Mouse (Mus musculus) adrenal gland, postnatal 14 days (tissue): ENCODE data around the gene Fam53b. TPM values are rescaled to one million over a fixed set of nuclear protein-coding genes. Genes with fewer than 3 reads are reported as not detected.

Experiments used
- DNase-seq: peaks from one replicate; pipeline ENCODE4 v3.0.0; 2021; ENCODE audit warnings: mixed read lengths
- total RNA-seq: library from RNA; stranded (reverse); gene quantifications from 2 replicates; pipeline ENCODE4 v1.2.3, GENCODE M21; 2021

Fam53b gene
- total RNA-seq, 1 experiment from 2014 or later: 65.8 TPM

DNA sequence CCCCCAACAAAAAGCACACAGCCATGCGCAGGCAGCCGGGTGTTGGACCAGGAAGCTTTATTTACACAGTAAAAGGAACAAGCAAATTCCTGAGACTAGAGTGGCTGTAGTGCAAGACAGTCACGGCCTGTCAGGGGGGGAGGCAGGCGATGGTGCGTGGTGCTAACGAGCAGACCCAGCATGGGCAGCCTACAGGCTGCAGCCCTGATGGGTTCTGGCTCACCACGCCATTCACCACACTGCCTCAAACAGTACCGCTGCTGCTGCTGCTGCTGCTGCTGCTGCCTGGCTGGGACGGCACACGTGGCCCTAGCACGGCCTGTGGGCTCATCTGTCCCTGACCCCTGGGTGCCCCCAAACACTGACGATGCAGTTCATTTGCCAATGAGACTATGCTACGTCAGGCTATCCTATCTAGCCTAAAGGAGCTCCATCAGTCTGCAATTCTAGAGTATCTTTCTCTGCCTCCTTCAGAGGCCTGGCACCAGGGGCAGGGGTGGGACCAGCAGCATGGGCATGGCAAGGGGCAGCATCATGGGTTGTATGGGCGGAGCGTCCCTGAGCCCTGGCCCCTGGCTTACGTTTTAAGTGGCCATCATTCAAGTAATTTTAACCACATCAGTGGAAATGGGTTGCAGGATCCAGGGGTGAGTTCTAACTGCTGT, 101.5 kb downstream of the Fam53b start:
- DNase-seq: peak; percentile 53

DNA sequence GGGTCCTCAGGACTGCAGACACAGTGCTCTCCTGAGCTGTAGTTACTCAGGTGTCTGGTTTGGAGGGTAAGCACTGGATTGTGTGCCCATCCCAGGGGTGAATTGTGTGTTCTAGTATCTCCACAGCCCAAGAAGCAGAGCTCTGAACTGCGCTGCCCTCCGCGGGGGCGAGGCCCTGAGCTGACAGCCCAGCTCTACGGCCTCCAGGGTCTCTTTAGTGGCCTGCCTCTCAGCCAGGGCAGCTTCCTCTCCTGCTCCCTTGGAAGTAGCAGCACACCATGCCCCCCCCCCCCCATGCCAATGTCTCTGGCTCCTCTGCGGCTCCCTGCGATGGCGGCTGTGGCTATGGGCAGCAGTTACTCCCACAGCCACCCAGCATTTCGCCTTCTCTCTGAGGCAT, 102.1 kb downstream of the Fam53b start:
- DNase-seq: no peak

DNA sequence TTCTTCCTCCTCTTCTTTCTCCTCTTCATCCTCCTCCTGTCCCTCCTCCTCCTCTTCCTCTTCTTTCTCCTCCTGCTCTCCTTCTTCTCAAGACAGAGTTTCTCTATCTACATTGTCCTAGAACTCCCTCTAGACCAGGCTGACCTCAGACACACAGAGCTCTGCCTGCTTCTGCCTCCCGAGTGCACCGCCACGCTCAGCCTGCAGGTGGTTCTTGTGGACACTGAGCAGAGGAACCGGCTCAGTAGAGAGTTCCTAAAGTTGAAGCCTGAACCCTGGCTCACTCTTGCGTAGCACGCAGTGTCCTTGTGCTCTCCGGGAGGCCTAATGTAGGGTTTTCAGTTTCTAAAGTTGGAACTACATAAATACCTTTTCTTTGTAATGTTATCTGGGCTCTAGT, 108.6 kb downstream of the Fam53b start:
- no peak for DNase-seq

DNA sequence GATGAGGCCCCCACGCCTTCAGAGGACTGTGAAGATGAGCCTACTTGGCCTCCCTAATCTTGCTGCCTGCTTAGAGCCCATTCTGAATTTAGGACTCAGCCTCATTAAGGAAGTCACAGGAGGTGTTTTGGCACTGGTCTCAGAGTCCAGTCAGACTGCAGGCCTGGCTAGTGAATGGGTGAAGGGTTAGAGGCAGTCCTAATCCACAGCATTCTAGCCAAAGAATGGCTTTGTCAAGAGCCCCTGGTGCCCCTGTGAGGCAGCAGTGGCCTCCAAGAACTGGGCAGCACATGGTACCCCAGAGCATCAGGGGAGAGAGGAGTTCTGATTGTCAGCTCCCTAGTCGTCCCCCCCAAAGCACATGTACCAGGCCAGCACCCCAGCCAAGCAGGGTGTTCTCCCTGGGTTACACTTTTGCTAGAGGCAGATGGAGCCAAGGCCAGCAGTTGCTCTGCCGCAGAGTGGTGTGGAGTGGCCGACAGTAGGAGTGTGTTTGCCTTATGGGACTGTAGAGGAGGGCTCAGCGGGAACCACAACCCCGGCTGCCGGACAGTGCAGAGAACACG, 109.3 kb downstream of the Fam53b start:
- DNase-seq: no peak

DNA sequence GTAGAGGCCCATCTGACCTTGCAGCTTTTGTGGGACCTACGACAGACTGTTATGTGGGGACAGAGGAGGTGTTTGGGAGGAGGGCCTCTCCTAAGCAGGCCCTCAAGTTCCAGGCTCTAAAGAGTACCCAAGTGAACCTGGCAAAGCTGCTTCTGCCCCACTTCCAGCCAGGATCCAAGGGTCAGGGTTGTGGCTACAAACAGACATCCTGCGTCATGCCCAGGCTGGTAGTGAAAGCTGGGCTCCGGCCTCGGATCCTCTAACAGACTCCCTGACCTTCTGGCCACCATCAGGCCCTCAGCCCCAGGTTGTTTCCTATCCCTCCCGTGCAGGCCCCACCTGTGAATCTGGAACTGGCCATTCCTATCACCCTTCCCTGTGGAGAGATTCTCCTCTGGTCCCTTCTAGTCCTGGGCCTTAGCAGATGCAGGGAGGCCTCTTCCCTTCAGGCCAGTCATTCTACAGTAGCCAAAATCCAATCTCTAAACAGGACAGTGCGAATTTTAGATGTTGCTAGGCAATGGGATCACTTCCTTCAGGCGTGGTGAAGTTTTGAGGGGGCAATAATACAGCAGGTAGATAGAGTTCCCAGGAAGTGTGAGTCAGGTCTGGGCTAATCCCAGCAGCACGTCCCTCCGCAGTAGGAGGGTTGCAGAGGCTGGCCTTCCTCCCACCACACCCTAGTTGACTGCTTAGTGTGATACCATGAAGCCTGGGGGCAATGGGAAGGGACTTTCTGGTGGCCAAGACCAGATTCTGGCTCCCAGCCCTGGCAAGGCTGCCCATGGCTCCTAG, 110.0 kb downstream of the Fam53b start:
- no peak for DNase-seq

DNA sequence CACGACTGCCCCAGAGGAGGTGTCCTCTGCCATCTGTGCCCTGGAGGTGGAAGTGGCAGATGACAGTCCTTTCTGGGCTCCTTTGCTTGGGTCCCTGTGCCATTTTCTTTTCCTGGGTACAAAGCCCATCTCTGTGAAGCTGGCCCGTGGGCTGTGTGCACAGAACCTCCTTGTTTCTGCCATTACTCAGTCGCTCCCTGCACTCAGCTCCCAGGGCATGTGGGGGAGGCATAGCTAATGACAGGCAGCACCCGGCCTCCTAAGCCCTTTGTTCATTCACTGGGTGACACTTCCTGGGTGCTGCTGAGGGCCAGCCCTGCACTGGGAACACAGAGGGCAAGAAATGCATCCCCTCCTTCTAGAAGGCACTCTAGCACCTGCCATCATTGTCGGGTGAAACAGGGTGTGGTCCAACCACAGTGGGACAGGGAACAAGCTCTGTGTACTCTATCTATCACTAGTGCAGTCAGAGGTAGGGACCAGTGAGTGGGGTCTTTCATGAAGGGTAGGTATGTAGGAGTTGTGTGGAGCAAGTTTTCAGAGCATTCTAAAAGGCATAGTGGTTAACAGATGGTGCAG, 111.1 kb downstream of the Fam53b start:
- no peak for DNase-seq

DNA sequence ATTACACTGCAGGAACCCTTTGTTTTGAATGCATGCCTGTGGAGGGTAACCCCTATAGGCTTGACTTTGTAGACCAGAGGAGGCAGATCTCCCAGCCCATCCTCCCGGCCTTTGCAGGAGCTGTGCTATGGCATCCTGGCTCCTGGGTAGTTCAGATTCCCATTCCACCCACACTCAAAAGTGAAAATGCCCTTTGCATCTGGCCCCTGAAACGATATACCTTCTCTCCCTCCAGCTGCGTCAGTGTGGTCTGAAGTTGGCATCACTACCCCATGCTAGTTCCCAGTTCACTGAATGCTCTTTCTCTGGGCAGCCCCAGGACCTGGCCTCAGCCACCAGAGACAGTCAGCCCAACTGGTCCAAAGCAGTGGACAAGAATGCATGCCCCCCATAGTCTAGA, 111.7 kb downstream of the Fam53b start:
- DNase-seq: no peak

DNA sequence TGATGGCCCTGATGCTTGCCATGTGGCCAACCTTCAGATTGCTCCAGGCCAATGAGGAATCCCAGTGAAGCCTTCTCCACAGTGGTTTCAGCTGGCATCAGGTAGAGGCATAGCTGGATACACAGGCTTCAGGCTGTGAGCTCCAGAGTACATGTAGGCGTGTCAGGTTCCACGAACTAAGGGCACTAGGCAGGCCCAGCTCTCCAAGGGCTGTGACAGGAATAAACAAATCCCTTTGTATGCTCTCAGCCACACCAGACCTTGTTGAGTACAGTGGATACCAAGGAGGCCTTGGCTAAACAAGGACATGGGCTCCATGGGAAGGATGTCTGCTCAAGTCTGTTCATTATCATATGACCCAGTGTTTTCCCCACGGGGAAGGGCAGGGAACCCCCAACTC, 112.3 kb downstream of the Fam53b start:
- no peak for DNase-seq

DNA sequence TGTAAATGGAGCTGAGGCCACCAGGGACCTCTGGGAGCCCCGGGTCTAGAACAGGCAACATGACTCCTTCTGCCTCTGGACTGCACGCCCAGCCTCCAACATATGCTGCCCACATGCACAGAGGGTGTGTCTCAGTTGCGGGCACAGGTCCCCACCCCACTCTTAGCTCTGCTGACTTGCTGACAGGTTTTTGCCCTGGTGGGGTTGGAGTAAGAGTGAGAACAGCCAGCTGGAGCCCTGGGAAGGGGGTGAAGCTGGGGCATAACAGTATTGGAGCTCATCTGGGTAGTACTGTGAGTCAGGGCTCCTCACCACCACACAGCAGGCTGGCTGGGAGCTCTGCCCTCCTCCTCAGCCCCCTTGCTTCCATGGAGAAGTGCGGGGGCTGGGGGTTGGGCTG, 113.6 kb downstream of the Fam53b start:
- DNase-seq: no peak

DNA sequence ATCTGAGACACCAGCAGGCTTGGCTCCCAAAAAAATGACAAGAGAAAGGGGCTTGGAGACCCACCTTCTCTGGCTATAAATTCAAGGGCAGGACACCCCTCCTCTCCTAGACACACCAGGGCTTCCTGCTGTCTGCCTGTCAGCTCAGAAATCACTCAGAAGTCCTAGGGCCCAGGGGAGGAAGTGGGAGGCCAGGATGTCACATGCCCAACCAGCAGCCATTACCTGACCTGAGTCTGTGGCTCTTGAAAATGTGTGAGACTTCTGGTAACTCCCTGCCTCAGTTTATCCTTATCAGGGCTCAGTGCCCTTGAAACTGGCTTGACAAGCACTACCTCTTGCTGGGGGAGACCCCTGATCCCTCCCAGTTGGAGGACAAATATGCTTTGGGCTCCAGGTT, 114.0 kb downstream of the Fam53b start:
- DNase-seq: no peak

DNA sequence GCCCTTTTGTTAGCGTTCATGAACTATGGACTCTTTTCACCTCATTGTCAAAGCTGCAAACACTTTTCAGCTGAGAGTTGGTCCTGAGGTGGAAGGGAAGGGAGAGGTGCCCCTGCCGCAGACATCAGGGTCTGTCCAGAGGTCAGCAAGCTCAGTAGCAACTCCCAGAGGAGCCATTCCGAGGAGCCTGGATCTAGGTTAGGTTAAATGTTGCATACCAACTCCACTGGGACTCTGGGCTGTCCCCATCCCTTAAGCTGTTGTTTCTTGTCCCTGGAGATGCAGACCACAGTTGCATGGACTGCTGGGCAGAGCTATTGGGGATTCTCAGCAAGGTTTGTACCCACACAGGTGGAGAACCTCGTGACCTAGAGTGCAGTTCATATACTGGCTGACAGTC, 114.5 kb downstream of the Fam53b start:
- peak; percentile 51 for DNase-seq

DNA sequence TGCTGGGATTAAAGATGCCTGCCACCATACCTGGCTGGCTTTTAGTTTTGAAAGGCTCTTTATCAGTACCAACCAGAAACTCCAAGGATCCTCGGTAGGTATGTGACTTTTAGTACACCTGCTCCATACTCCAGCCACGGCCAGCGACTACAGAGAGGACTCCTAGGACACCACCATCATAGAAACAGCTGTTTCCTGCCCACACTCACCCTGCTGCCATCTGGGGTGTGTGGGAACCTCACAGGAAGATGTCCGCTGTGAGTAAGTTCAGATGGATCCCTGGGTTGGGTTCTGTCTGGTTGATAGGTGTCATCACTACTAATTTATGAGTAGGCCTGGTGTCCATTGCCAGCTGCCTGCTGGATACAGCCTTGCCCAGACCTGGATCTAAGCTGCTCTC, 114.9 kb downstream of the Fam53b start:
- no peak for DNase-seq

DNA sequence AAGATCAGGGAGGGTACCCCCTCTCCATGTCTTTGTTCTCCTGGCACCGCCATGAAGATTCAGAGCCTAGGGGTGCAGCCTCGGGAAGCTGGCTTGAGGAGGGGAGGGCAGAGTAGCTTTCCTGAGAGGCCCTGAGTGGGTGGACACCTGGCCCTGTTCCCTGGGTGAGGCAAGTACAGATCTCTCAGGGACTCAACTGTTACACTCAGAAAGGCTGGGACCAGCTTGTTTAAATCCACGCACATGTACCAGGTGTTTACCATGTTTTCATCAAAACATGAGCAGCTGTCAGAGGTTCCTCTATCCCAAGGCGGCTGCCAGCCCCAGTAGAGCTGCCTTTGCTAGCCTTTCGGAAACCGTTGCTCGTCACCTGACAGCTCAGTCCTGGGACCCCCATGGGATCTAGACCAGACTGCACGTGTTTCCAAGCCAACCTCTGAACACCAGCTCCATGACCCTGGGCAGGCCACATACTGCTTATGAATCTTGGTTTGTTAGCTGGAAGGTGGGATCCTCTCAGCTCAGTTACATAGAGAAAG, 116.4 kb downstream of the Fam53b start:
- DNase-seq: no peak

DNA sequence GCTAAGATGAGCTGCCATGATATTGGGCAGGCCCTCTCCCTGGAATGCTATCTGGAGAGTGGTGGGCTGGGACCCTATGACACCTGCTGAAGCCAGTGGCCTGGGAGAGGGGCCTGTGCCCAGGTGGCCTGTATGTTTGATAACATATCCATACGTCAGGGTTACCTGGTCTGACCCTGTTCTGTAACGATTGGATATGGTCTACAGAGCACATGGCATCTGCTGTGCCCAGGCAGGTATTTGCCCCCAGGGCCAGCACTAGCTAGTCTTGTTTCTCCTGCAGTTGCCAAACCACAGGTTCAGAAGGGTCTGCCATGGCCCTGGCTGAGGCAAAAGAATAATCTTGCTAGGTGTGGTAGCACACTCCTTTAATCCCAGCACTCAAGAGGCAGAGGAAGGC, 120.1 kb downstream of the Fam53b start:
- no peak for DNase-seq

DNA sequence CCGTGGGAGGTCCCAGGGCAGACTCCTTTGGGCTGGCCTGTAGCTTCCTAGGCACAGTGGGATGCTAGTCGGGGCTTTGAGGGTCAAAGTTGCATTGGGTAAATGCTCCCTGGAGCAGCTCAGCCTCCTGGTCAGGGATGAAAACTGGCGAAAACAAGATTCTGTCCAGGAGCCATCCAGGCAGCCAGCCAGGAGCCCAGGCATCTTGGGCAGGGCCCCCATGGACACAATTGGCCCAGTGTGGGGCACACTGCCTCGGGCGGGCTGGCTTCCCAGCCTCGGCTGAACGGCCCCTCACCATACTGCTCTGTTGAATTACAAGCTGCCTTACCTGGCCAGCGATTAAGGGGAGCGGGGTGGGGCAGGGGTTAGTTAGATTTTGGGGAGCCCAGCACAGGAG, 121.0 kb downstream of the Fam53b start:
- peak; percentile 48 for DNase-seq

DNA sequence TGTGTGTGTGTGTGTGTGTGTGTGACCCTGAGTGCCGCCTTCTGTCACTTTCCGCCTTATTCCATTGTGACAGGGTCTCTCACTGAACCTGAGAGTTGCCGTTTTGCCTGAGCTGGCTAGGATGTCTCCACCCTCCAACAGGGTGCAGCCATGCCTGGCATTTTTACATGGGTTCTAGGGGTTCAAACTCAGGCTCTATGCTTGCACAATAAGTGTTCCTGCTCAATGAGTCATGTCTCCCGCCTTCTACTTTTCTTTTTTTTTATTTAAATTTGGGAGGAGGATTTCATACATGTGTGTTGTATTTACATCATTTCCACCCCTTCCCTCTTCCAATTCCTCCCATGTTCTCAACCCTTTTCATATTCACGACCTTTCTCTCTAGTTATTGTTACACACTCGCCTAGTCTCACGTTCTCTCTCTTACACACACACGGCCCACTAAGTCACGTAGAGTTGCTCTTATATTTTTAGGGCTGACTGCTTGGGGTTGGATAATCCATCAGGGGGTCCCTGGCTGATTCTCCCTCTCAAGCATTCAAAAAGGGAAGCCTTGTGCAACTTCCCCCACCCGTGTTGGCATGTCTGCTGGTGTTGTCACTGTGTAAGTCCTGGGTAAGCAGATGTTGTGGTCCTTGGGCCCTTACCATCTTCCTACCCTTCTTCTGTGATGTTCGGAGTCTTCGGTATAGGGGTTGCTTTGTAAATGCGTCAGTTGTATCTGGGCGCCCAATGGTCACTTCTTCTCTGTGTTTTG, 122.8 kb downstream of the Fam53b start:
- no peak for DNase-seq

DNA sequence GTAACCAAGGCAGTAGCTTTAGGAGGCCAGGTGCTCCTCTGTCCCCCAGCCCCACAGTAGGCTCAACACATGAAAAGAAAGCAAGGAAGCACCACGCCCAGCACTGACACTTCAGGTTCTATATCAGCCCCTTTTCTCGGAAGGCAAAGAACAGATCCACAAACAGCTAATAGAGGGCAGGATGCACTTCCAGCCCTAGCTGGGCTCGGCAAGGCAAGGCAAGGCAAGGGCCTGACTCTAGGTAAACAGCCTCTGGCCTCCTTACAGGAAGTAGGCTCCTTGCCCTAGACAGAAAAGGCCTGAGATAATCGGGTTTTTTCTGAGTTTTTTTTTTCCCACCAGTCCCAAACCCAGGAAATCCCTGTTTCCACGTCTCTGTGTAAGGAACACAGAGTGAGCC, 124.0 kb downstream of the Fam53b start:
- no peak for DNase-seq

DNA sequence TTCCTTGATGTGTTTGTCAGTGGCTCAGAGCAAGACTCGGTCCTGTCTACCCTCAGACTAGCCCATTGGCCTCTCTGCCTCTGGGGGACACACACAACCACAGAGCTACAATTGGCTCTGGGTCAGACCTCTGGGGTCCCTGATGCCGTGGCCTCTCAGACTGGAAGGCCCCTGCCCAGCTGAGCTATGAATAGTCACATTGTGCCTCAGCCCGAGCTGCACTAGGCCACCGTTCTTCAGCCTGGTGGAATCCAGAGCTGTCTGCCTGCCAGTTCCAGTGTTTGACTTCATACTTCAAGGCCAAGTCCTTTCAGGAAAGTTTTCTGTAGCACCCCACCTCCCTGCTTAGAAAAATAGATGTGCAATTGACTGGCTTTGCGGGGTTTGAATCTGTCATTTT, 125.0 kb downstream of the Fam53b start:
- no peak for DNase-seq

DNA sequence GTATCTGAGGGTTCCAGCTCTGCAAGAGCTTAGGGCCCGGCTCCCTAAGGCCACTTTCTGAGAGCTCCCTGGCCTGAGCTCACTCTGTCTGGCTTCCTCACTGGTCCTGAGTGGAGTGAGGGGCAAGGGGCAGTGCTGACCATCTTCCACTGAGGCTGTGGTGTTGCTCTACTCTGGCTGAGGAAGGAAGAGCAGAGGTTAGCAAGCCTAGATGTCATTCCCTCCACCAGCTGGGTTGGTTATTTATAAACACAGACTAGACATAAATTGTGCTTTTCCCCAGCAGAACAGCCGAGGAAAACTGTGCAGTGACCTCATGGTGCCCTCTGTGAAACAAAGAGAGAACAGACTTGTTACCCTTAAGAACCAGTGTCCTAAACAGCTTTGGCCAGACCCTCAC, 125.8 kb downstream of the Fam53b start:
- DNase-seq: no peak

DNA sequence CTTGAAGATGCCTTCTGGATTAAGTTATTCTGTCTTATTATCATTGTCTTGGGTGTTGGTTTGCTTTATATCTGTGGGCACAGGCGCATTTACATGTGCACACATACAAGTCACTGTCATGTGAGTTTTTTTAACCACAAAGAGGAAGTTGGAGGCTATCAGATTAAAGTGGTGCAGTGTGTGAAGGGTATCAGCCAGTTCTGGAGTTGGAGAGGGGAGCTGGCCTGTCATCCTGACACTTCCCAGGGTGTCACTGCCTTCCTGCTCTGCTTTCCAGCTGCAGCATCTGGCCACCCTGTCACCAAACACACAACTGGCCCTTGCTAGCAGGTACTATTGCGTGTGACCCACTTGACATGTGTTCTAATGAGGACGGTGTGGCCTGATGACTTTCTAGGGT, 127.2 kb downstream of the Fam53b start:
- DNase-seq: no peak

DNA sequence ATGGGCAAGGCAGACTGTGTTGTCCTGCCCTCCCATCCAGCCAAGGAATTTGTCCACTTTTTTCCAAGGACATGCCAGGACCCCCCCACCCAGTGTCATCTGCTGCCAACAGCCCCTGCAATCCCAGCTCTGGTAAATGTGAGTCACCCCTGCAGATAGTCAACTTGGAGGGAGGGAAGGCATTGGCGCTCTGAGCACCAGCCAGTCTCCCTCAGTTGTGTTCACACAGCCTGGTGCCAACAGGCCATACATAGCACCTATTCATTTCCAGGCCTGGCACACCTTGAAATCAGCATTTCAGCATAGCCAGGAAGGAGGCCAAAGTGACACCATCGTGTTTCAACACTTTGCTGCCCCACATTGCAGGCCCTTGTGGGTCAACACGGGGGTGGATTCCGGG, 129.8 kb downstream of the Fam53b start:
- peak; percentile 60 for DNase-seq

DNA sequence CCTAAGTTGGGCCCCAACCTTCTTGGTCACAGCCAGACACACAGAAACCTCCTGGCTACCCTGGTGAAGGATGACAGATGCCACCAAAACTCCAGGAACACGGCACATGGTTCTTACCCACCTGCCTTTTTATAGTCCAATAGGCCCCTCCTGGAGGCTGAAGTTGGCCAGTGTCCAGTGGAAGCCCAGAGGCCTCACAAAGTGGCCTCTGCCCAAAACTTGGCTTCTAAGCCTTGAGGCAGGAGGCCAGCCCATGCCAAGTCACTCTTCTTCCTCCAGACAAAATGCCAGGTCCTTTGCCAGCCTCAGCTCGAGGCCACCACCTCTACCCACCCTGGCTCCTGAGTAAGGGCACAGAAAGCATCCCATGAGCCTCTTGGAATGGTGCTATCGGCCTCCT, 130.8 kb downstream of the Fam53b start:
- no peak for DNase-seq
